Mouse (Mus musculus) heart, embryonic 12.5 days (tissue): ENCODE results near the gene Zfp991. TPM values are rescaled to one million over a fixed set of nuclear protein-coding genes. Genes with fewer than 3 reads are reported as not detected.
A peak's percentile ranks its signal among the peaks of the same experiment; 100 is the strongest.
"Not testable (repeated sequence)": the region's sequence is repeated elsewhere in the genome, so short reads cannot be mapped to it uniquely, and the experiment has no call there.

Experiments
- ATAC-seq: fragments of 200-750 bp; cut with Nextera tagmentation; 2 replicates; pipeline ENCODE4 v1.8.0; 2017; ENCODE audit warnings: moderate TSS enrichment, moderate library complexity; ENCODE audit not compliant: insufficient number of reproducible peaks, low FRiP score
- H3K27ac ChIP-seq: fragments of 300-500 bp; sonication (generic); 2 replicates; pipeline ENCODE4 v1.5.1; 2016; ENCODE audit warnings: mild to moderate bottlenecking, moderate library complexity; ENCODE audit not compliant: poor library complexity, severe bottlenecking
- H3K27me3 ChIP-seq: fragments of 300-500 bp; sonication (generic); replicated peaks from 2 replicates; pipeline ENCODE4 v1.6.1; 2016; ENCODE audit warnings: mild to moderate bottlenecking, moderate library complexity
- H3K36me3 ChIP-seq: fragments of 300-500 bp; sonication (generic); 2 replicates; pipeline ENCODE4 v1.6.1; 2016; ENCODE audit warnings: mild to moderate bottlenecking, moderate library complexity
- H3K4me1 ChIP-seq: fragments of 300-500 bp; sonication (generic); replicated peaks from 2 replicates; pipeline ENCODE4 v1.6.1; 2016; ENCODE audit warnings: mild to moderate bottlenecking
- H3K4me2 ChIP-seq: fragments of 300-500 bp; sonication (generic); 2 replicates; pipeline ENCODE4 v1.6.1; 2016; ENCODE audit warnings: mild to moderate bottlenecking, moderate library complexity
- H3K4me3 ChIP-seq: fragments of 300-500 bp; sonication (generic); 2 replicates; pipeline ENCODE4 v1.5.1; 2016; ENCODE audit warnings: mild to moderate bottlenecking
- H3K9ac ChIP-seq: fragments of 300-500 bp; sonication (generic); 2 replicates; pipeline ENCODE4 v1.6.1; 2016; ENCODE audit warnings: mild to moderate bottlenecking, moderate library complexity
- H3K9me3 ChIP-seq: fragments of 300-500 bp; sonication (generic); replicated peaks from 2 replicates; pipeline ENCODE4 v1.6.1; 2016; ENCODE audit warnings: mild to moderate bottlenecking, moderate library complexity
- WGBS: fragments of 180-500 bp; shearing (Covaris S2); methylation state at CpG from one replicate; pipeline ENCODE4 v1.1.7; 2016; 5-methylcytosine and 5-hydroxymethylcytosine counted together
- polyA plus RNA-seq: library from polyadenylated mRNA; unstranded; fragments of >200 nt; fragmentation: Nextera tagmentation; extraction: Ambion mirVana; gene quantifications from 2 replicates; pipeline ENCODE4 v1.2.1, GENCODE M21; 2016

Zfp991 gene
- polyA plus RNA-seq, result 6.9 and 7.8 TPM in 2 replicates

- ATAC-seq, H3K36me3 ChIP-seq, H3K27ac ChIP-seq, H3K9me3 ChIP-seq, H3K4me1 ChIP-seq, H3K27me3 ChIP-seq, H3K9ac ChIP-seq: not testable (repeated sequence)
- H3K4me3 ChIP-seq, result peak within 1 kb of the TSS; percentile 36
- WGBS, result 35% methylated on average over 2 of the region's 15 CpGs
- H3K4me2 ChIP-seq, result peak within 1 kb of the TSS; percentile 40
Observed at GRCm38 (mm10) chr4:147131837-147132459, at the start of gene Zfp991. Gene Zfp991, plus strand, starts transcription at chr4:147132038.

- H3K4me2 ChIP-seq, H3K9me3 ChIP-seq, H3K36me3 ChIP-seq, H3K27ac ChIP-seq, H3K4me1 ChIP-seq, H3K4me3 ChIP-seq, H3K27me3 ChIP-seq, ATAC-seq, H3K9ac ChIP-seq: not testable (repeated sequence)
- 61% methylated on average over 2 of the region's 2 CpGs for WGBS
Observed at GRCm38 (mm10) chr4:147095641-147096040, 36.2 kb upstream of the Zfp991 start.

DNA sequence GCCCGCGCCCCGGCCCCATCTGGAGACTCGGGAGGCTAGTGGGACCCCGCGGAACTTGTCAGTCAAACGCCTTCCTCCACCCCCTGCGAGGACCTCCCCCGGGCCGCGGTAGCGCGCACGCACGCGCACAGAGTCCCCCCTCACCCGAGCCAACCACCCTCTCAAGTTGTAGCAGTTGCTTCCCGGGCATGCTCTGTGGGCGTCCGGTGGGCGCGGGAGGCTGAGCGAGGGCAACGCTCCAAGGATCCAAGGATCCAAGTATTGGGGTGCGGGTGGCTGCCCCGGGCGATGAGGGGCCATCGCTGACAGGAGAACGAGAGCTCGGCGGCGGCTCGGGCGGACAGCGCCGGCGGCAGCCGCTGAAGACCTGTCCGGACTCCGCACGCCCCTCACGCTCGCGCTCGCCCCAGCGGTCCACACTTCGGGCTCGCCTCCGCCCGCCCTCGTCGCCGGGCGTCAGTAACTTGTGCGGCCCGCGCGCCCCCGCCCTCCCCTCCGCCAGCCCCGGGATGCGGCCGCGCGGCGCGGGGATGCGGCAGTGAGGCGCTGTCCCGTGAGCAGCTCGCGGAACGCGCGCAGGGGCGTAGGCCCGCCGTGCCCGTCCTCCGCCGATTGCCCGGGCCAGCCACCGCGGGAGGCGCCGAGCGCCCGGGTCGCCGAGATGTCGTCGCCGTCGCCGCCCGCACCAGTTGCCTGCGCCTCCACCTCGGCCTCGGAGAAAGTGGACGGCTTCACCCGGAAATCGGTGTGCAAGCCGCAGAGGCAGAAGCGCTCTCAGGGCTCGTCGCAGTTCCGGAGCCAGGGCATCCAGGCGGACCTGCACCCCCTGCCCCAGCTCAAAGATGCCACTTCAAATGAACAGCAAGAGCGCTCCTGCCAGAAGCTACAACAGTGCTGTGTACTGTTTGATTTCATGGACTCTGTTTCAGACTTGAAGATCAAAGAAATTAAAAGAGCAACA, 29.9 kb upstream of the Zfp991 start:
- H3K4me3 ChIP-seq, result peak overlapping the region; percentile 61
- ATAC-seq, result peak; percentile 71
- WGBS, result under 1% methylated on average over 74 of the region's 109 CpGs
- not testable (repeated sequence) for H3K4me1 ChIP-seq, H3K27ac ChIP-seq, H3K36me3 ChIP-seq, H3K9me3 ChIP-seq, H3K27me3 ChIP-seq
- peak overlapping the region; percentile 98 for H3K4me2 ChIP-seq
- peak overlapping the region; percentile 28 for H3K9ac ChIP-seq

- WGBS, result 36% methylated on average over 4 of the region's 4 CpGs
Observed at GRCm38 (mm10) chr4:147103814-147104213, 28.0 kb upstream of the Zfp991 start.

DNA sequence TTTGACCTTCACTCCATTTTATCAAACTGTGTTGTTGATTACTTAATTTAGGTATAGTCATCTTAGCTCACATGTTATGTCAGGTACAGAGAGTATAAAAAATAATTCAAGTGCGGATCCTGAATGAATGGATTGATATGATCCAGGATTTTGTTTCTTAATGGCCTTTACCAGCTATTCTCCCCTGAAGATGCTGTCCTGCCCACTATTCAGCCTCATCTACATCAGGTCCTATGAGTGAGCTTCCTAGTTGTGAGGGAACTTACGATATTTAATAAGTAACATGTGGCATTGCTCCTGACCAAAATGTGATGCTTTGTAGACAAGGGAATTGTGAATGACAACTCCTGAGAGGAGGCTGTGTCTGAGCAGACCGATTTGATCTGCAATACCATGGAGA, 14.0 kb upstream of the Zfp991 start:
- not testable (repeated sequence) for H3K27ac ChIP-seq
- WGBS, result 68% methylated on average over 2 of the region's 3 CpGs

More at GRCm38 (mm10) chr4:147103814-147104213, 28.0 kb upstream of the Zfp991 start:
- not testable (repeated sequence) for H3K27ac ChIP-seq, H3K9ac ChIP-seq, H3K4me1 ChIP-seq, H3K36me3 ChIP-seq, H3K9me3 ChIP-seq, H3K4me2 ChIP-seq, ATAC-seq, H3K27me3 ChIP-seq, H3K4me3 ChIP-seq

GRCm38 (mm10) chr4:147122286-147122685, 9.6 kb upstream of the Zfp991 start:
- H3K9me3 ChIP-seq, result peaks cover 11% of the 10 kb centered on the region
- not testable (repeated sequence) for H3K4me1 ChIP-seq, H3K36me3 ChIP-seq, H3K27me3 ChIP-seq, H3K4me3 ChIP-seq, H3K9ac ChIP-seq, H3K27ac ChIP-seq, H3K4me2 ChIP-seq, ATAC-seq
- 65% methylated on average over 1 of the region's 1 CpGs for WGBS

More for the DNA sequence above, 14.0 kb upstream of the Zfp991 start:
- H3K9me3 ChIP-seq, H3K27me3 ChIP-seq, H3K9ac ChIP-seq, H3K4me2 ChIP-seq, H3K4me1 ChIP-seq, H3K4me3 ChIP-seq, ATAC-seq, H3K36me3 ChIP-seq: not testable (repeated sequence)

GRCm38 (mm10) chr4:147123797-147124196, 8.0 kb upstream of the Zfp991 start:
- H3K4me3 ChIP-seq, ATAC-seq, H3K4me2 ChIP-seq, H3K4me1 ChIP-seq, H3K27me3 ChIP-seq, H3K9ac ChIP-seq, H3K27ac ChIP-seq, H3K36me3 ChIP-seq: not testable (repeated sequence)
- peaks cover 11% of the 10 kb centered on the region for H3K9me3 ChIP-seq

DNA sequence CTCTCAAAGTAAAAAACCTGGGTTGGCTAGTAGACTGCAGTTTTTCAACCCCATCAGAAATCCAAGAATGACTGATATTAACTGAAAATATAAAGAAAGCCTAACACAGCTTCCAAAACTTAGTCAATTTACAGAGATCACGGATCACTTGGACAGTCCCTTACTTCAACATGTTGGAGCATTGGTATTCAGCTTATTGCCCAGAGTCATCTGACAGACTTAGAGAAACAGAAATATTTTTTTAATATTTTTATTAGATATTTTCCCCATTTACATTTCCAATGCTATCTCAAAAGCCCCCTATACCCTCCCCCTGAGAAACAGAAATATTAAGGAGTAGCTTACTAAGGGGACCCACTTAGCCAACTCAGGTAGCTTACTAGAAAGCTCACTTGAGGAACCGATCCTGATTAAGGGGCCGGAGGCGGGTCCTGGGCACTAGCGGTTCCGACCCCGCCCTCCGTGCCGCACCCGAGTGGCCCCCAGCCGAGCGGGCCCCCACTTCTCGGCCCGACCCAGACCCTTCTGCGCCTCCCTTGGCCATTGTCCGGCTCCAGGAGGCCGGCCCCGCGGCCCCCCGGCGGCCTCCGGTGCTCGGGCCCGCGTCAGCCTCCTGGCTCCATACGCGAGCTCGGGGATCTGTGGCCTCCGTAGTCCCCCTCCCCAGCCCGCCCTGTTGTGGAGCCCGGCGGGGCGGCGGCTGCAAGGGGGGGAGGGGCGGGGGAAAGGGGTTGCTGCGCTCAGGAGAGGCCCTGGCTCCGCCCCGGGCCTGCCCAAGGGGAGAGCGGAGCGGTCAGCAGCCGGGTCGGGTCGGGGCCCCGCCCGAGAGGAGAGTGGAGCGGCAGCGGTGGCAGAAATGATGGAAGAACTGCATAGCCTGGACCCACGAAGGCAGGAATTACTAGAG, 7.2 kb upstream of the Zfp991 start:
- peaks cover 11% of the 10 kb centered on the region for H3K9me3 ChIP-seq
- H3K27ac ChIP-seq, H3K36me3 ChIP-seq, H3K4me1 ChIP-seq, H3K27me3 ChIP-seq: not testable (repeated sequence)
- ATAC-seq, result peak; percentile 95
- WGBS, result 8% methylated on average over 47 of the region's 48 CpGs
- H3K4me2 ChIP-seq, result peak overlapping the region; percentile 69
- peak overlapping the region; percentile 50 for H3K4me3 ChIP-seq
- H3K9ac ChIP-seq, result peak overlapping the region; percentile 70

DNA sequence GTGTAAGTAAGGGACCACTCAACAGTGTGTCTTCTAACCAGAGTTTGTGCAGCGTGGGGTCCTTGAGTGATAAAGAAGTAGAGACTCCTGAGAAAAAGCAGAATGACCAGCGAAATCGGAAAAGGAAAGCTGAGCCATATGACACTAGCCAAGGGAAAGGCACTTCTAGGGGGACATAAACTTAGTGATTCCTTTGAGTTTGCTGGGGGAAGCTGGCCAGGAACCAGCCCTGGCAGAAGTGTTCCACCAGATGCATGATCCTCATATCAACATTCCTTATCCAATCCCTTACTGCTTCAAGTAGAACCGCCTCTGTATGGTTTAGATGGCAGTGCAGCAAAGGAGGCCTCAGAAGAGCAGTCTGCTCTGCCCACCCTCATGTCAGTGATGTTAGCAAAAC, 6.5 kb upstream of the Zfp991 start:
- ATAC-seq, result not testable (repeated sequence)

GRCm38 (mm10) chr4:147125870-147126269, 6.0 kb upstream of the Zfp991 start:
- H3K4me1 ChIP-seq, H3K27ac ChIP-seq, H3K4me2 ChIP-seq, H3K9ac ChIP-seq, H3K4me3 ChIP-seq, ATAC-seq, H3K27me3 ChIP-seq, H3K36me3 ChIP-seq: not testable (repeated sequence)
- 80% methylated on average over 4 of the region's 4 CpGs for WGBS
- H3K9me3 ChIP-seq, result peaks cover 11% of the 10 kb centered on the region

More for the DNA sequence above, 6.5 kb upstream of the Zfp991 start:
- H3K4me3 ChIP-seq, result peak overlapping the region; percentile 50
- not testable (repeated sequence) for H3K4me1 ChIP-seq, H3K36me3 ChIP-seq, H3K27me3 ChIP-seq, H3K27ac ChIP-seq
- H3K4me2 ChIP-seq, result peak overlapping the region; percentile 69
- H3K9ac ChIP-seq, result peak overlapping the region; percentile 70; the same call in 1 of the 2 replicates
- 10% methylated on average over 4 of the region's 4 CpGs for WGBS
- peaks cover 11% of the 10 kb centered on the region for H3K9me3 ChIP-seq

DNA sequence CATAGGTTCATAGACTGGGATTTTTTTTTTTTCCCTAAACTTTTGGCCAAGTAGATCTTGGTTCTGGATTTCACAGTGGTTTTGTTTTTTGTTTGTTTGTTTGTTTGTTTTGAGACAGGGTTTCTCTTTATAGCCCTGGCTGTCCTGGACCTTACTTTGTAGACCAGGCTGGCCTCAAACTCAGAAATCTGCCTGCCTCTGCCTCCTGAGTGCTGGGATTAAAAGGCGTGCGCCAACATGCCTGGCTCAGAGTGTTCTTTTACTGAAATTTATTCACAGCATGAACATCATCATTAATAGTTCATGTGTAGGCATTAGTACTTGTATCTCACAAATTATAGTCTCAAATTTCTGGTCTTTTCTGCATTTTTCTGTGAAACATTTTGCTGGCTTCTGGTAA, 5.4 kb upstream of the Zfp991 start:
- H3K9me3 ChIP-seq, result peaks cover 11% of the 10 kb centered on the region
- WGBS, result 70% methylated on average over 2 of the region's 2 CpGs
- not testable (repeated sequence) for H3K4me2 ChIP-seq

More for the DNA sequence above, 5.4 kb upstream of the Zfp991 start:
- not testable (repeated sequence) for H3K36me3 ChIP-seq, H3K9ac ChIP-seq, H3K4me1 ChIP-seq, H3K4me3 ChIP-seq, H3K27me3 ChIP-seq, H3K27ac ChIP-seq, ATAC-seq
